Mouse (Mus musculus) MEL (cell line): ENCODE measurements around the gene Rasgrp1.

Experiments
- CHD2 ChIP-seq: IDR thresholded peaks from 2 replicates; pipeline ENCODE4 v1.6.1; 2011; ENCODE audit warnings: low read length, improper control_type of control experiment
- CTCF ChIP-seq, 3 experiments: IDR thresholded peaks in 2 of 3; conservative IDR thresholded peaks in 1 of 3; 2 replicates each; pipeline ENCODE4 v1.5.1; 2011 to 2012; ENCODE audit warnings: low read length in 3 of 3, low read depth in 2 of 3, mild to moderate bottlenecking in 2 of 3, improper control_type of control experiment in 1 of 3, inconsistent platforms in 1 of 3, mixed read lengths in 1 of 3, moderate library complexity in 1 of 3; ENCODE audit not compliant: control insufficient read depth in 1 of 3, insufficient read depth in 1 of 3, poor library complexity in 1 of 3, severe bottlenecking in 1 of 3
- ELF1 ChIP-seq: IDR thresholded peaks from 2 replicates; pipeline ENCODE4 v1.6.1; 2014; ENCODE audit warnings: low read depth, mild to moderate bottlenecking, inconsistent platforms, low read length, improper control_type of control experiment, moderate library complexity
- EP300 ChIP-seq, 2 experiments: IDR thresholded peaks; 2 replicates each; pipeline ENCODE4 v1.6.1; 2011; ENCODE audit warnings: improper control_type of control experiment in 2 of 2, low read length in 2 of 2, low read depth in 1 of 2, mild to moderate bottlenecking in 1 of 2
- MAZ ChIP-seq: IDR thresholded peaks from 2 replicates; pipeline ENCODE4 v1.6.1; 2012; ENCODE audit warnings: low read depth, mild to moderate bottlenecking, inconsistent platforms, low read length, improper control_type of control experiment
- MEF2A ChIP-seq: IDR thresholded peaks from 2 replicates; pipeline ENCODE4 v1.6.1; 2014; ENCODE audit warnings: low read depth, mild to moderate bottlenecking, inconsistent platforms, low read length, improper control_type of control experiment; ENCODE audit not compliant: poor library complexity, insufficient replicate concordance, severe bottlenecking; ENCODE audit errors: extremely low read depth
- MYB ChIP-seq: IDR thresholded peaks from 2 replicates; pipeline ENCODE4 v1.6.1; 2011; ENCODE audit warnings: mild to moderate bottlenecking, low read depth, low read length, improper control_type of control experiment
- POLR2A ChIP-seq, 2 experiments: IDR thresholded peaks; 2 replicates each; pipeline ENCODE4 v1.6.1; 2011 to 2012; ENCODE audit warnings: low read length in 2 of 2, mild to moderate bottlenecking in 2 of 2, control low read depth in 1 of 2, improper control_type of control experiment in 1 of 2, low read depth in 1 of 2, moderate library complexity in 1 of 2; ENCODE audit not compliant: control insufficient read depth in 1 of 2, insufficient read depth in 1 of 2, poor library complexity in 1 of 2
- POLR2AphosphoS2 ChIP-seq: IDR thresholded peaks from 2 replicates; pipeline ENCODE4 v1.6.1; 2011; ENCODE audit warnings: low read length, improper control_type of control experiment
- POLR2AphosphoS5 ChIP-seq: IDR thresholded peaks from 2 replicates; pipeline ENCODE4 v1.6.1; 2012; ENCODE audit warnings: low read depth, borderline replicate concordance, mild to moderate bottlenecking, inconsistent platforms, low read length, moderate library complexity, mixed read lengths
- SMC3 ChIP-seq: IDR thresholded peaks from 2 replicates; pipeline ENCODE4 v1.6.1; 2011; ENCODE audit warnings: low read depth, low read length, improper control_type of control experiment
- TCF12 ChIP-seq: IDR thresholded peaks from 2 replicates; pipeline ENCODE4 v1.6.1; 2014; ENCODE audit warnings: low read depth, mild to moderate bottlenecking, inconsistent platforms, low read length, improper control_type of control experiment, moderate library complexity
- ZC3H11A ChIP-seq: IDR thresholded peaks from 2 replicates; pipeline ENCODE4 v1.6.1; 2012; ENCODE audit warnings: low read depth, mild to moderate bottlenecking, inconsistent platforms, low read length, improper control_type of control experiment

DNA sequence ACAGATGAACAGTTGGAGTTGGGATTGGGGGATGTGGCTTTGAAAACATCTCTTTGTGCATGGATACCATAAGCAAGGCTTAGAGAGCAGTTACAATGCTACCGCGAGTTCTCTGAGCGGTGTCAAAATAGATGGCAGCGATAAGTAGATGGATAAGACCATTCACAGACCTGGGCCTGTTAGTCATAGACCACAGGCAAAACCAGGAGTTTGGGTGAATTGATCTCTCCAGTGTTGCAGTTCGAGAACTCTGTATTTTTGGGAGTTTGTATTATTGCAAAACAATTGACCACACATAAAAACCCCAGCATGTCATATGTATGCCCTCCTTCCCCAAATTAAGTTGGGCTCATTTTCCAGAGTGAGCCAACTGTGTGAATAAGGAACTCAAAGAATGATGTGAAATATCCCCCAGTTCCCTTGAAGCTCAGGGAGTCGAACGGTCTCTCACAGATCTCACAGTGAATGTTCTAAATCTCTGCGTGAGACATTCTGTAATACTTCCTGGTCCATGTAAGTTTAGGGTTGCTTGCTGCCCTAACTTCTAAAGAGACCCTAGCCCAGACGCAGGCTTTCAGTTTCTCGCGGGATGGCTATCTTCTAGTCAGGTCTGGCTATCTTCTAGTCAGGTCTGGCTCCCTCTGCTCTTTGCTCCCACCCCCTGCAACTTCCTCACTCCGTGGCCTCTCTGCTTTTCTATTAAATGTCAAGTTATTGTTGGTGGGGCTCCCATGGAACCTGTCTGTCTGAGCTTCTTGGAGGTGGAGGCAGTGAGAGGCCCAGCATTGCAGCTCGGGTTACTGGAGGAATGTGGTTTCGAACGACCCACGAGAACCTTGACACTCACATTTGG, 43.0 kb downstream of the Rasgrp1 start:
- TF ChIP-seq EP300 (IDR thresholded peaks at IDR 0.05; ENCODE audit: low read depth in 1 of 2, low read length in 2 of 2) (no peak), CTCF (IDR thresholded peaks at IDR 0.05 in 2 of 3, conservative IDR thresholded peaks at IDR 0.05 in 1 of 3; ENCODE audit: control insufficient read depth in 1 of 3, insufficient read depth in 1 of 3, low read depth in 2 of 3, low read length in 3 of 3, poor library complexity in 1 of 3, severe bottlenecking in 1 of 3) (no peak), POLR2A (IDR thresholded peaks at IDR 0.05; ENCODE audit: control insufficient read depth in 1 of 2, insufficient read depth in 1 of 2, low read depth in 1 of 2, low read length in 2 of 2, poor library complexity in 1 of 2) (no peak), ZC3H11A (no peak), TCF12 (no peak), MYB (no peak), MAZ (no peak), CHD2 (no peak), POLR2AphosphoS2 (no peak), SMC3 (no peak), POLR2AphosphoS5 (no peak), MEF2A (no peak), ELF1 (no peak)
